Mouse (Mus musculus): Measurements from ENCODE around the gene Prrt1. TPM values are rescaled to one million over a fixed set of nuclear protein-coding genes. Genes with fewer than 3 reads are reported as not detected.

Prrt1 gene
- total RNA-seq, 2 experiments from 2014 or later, result 0.35 to 1.5 TPM

- DNase-seq, result no peak
Measured at GRCm38 (mm10) chr17:34651507-34652221, 22.3 kb downstream of the Prrt1 start.

GRCm38 (mm10) chr17:34652546-34652945 lies 23.2 kb downstream of the Prrt1 start:
- no peak for DNase-seq

- no peak for DNase-seq
Measured at GRCm38 (mm10) chr17:34652985-34653384, 23.7 kb downstream of the Prrt1 start.

- DNase-seq, result no peak
Measured at GRCm38 (mm10) chr17:34653746-34654285, 24.5 kb downstream of the Prrt1 start.

GRCm38 (mm10) chr17:34654392-34654791 lies 25.1 kb downstream of the Prrt1 start:
- DNase-seq, result peak; percentile 58

GRCm38 (mm10) chr17:34655160-34655559 lies 25.8 kb downstream of the Prrt1 start:
- no peak for DNase-seq

- DNase-seq, result peak; percentile 95
Measured at GRCm38 (mm10) chr17:34655581-34655991, 26.3 kb downstream of the Prrt1 start.

- peak; percentile 57 for DNase-seq
Measured at GRCm38 (mm10) chr17:34656666-34657065, 27.3 kb downstream of the Prrt1 start.

GRCm38 (mm10) chr17:34657271-34657670 lies 27.9 kb downstream of the Prrt1 start:
- DNase-seq, result no peak

GRCm38 (mm10) chr17:34658145-34658544 lies 28.8 kb downstream of the Prrt1 start:
- no peak for DNase-seq

- no peak for DNase-seq
Measured at GRCm38 (mm10) chr17:34658591-34658990, 29.3 kb downstream of the Prrt1 start.

GRCm38 (mm10) chr17:34659181-34659896 lies 30.0 kb downstream of the Prrt1 start:
- DNase-seq, result no peak

GRCm38 (mm10) chr17:34659897-34660214 lies 30.5 kb downstream of the Prrt1 start:
- no peak for DNase-seq

- DNase-seq, result peak; percentile 68
Measured at GRCm38 (mm10) chr17:34660259-34660820, 31.0 kb downstream of the Prrt1 start.

GRCm38 (mm10) chr17:34661121-34661591 lies 31.8 kb downstream of the Prrt1 start:
- peak; percentile 73 for DNase-seq

GRCm38 (mm10) chr17:34662468-34662867 lies 33.1 kb downstream of the Prrt1 start:
- DNase-seq, result no peak

- DNase-seq, result no peak
Measured at GRCm38 (mm10) chr17:34662978-34663377, 33.6 kb downstream of the Prrt1 start.

GRCm38 (mm10) chr17:34663558-34663957 lies 34.2 kb downstream of the Prrt1 start:
- no peak for DNase-seq

- no peak for DNase-seq
Measured at GRCm38 (mm10) chr17:34664472-34664871, 35.1 kb downstream of the Prrt1 start.

GRCm38 (mm10) chr17:34670235-34670634 lies 40.9 kb downstream of the Prrt1 start, which contains the start of gene Tnxb:
Gene Tnxb (plus strand): TSS chr17:34670535.
- DNase-seq, result no peak

- DNase-seq, result no peak
Measured at GRCm38 (mm10) chr17:34671151-34672066, 42.1 kb downstream of the Prrt1 start.

All from gastrocnemius, postnatal 25 days (tissue).